Mouse (Mus musculus) brain, adult 10 weeks (tissue): Measurements from ENCODE around the gene Gm14296. TPM values are rescaled to one million over a fixed set of nuclear protein-coding genes. Genes with fewer than 3 reads are reported as not detected.

Experiments
- polyA plus RNA-seq: library from polyadenylated mRNA; stranded (reverse); fragments of 350-450 nt; fragmentation: Illumina TruSeq; extraction: RNeasy Lipid Tissue Mini Kit (QIAGEN cat#74804); gene quantifications from one replicate; pipeline ENCODE4 v1.2.3, GENCODE M21; 2015; ENCODE audit warnings: low read depth, low replicate concordance

The Gm14296 gene
- 29.6 TPM for polyA plus RNA-seq

GRCm38 (mm10) chr2:176927709-176928108 is at the start of gene Gm14296:
Gene Gm14296, minus strand, starts transcription at chr2:176927809.

Other genes with a start within 250 kb of the Gm14296 start
- 98.5 TPM for gene Gm14305, start 219.5 kb downstream of the Gm14296 start, polyA plus RNA-seq
- gene Gm14295, start 129.2 kb downstream of the Gm14296 start, polyA plus RNA-seq: 104 TPM
- not detected for gene Gm14408, start 96.7 kb downstream of the Gm14296 start, polyA plus RNA-seq
- gene Gm14419, start 73.1 kb upstream of the Gm14296 start, polyA plus RNA-seq: 28.7 TPM
- not detected for gene Gm14401, start 146.5 kb upstream of the Gm14296 start, polyA plus RNA-seq